Mouse (Mus musculus) cortical plate, adult 2 months (tissue): ENCODE data around the gene Sdhd.
"Not testable (repeated sequence)": the region's sequence is repeated elsewhere in the genome, so short reads cannot be mapped to it uniquely, and the experiment has no call there.

Source experiments
- CTCF ChIP-seq: fragments of 200-500 bp; IDR thresholded peaks from 2 replicates; pipeline ENCODE4 v1.5.1; 2011; ENCODE audit warnings: mild to moderate bottlenecking, control low read depth, low read length; ENCODE audit not compliant: insufficient read depth; ENCODE audit errors: extremely low read depth
- POLR2A ChIP-seq: fragments of 200-500 bp; IDR thresholded peaks from 2 replicates; pipeline ENCODE4 v1.6.1; 2011; ENCODE audit warnings: mild to moderate bottlenecking, low read length, control low read depth; ENCODE audit not compliant: insufficient read depth; ENCODE audit errors: extremely low read depth

DNA sequence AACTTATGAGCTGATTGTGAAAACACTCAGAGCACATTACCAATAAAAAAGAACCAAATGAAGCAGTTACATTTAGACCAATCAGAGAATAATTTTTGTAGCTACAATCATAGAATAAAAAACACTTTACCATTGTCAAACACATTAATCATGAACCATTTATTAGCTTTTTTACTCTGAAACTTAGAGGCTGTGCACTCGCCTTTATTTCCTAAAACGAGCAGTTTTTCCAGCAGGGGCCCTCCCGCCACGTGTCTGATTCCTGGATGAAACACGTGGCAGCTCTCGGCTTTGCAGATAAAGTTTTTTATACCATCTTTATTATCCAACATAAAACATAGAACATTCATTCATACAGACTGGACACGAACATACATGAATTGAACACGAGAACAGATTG is 27.3 kb upstream of the Sdhd start:
- TF ChIP-seq POLR2A, CTCF: not testable (repeated sequence)
